Mouse (Mus musculus): ENCODE data around the gene Thsd4.

- TF ChIP-seq CTCF (IDR thresholded peaks at IDR 0.05; ENCODE audit: extremely low read depth, insufficient read length, insufficient replicate concordance, low read depth, low read length) (peak; percentile 64; the same call in 1 of the 2 replicates), POLR2A (IDR thresholded peaks at IDR 0.05; ENCODE audit: low read depth, low read length) (no peak)
Observed at GRCm38 (mm10) chr9:60088101-60088500, 433.7 kb downstream of the Thsd4 start.

All from small intestine, adult 2 months (tissue).